Mouse (Mus musculus): ENCODE data around the gene C530008M17Rik.

The C530008M17Rik gene

DNA sequence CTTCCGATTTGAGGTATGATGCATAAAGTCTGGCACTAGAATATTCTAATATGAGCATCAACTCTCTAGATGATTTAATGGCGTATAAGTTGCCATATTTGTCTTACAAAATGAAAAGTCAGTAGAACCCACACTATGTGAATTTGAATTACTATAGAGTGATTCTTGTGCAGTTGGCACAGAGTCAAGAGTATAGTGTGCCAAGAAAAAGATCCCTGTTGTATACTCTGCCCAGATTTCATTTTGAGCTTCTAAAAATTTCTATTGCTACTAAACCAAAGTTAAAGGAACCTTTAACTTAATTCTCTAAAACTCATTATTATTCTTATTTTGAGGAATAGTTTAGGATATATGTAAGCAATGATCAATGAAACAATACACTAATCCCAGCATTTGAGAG is at the start of gene C530008M17Rik:
TSS of gene C530008M17Rik (plus strand) at position 301 of the 400 bp plus-strand sequence.
- DNase-seq (ENCODE audit: low spot score): no peak

DNA sequence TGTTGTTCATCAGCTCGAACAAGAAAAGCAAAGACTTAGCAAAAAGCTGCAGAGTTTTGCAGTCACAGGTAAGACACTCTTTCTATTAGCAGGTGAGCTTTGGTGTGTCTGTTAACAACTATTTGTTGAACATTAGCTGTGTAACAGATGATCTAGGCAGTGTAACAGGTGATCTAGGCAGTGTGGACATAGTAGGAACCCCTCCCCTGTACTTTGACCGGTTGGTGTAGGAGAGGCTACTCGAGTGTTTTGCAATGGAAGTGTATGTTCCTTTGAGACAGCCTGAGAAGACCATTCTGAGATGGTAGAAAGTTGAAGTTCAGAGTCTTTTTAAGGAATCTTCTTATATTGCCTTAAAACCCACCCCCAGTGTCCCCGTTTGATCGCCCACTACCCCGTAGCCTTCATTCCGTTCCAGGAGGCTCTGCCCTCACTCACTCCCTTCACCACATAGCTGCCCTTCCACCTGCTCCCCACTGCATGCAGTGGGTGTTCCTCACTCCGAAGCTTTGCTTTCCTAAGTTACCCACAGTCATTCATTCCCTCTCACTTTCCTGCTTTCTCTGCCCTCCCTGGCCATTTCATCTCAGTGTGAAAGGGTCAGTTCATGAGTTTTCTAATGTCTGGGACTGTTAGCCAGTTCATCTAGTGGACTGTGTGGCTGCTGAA is 46.5 kb upstream of the C530008M17Rik start:
- no peak for DNase-seq (ENCODE audit: low spot score)

DNA sequence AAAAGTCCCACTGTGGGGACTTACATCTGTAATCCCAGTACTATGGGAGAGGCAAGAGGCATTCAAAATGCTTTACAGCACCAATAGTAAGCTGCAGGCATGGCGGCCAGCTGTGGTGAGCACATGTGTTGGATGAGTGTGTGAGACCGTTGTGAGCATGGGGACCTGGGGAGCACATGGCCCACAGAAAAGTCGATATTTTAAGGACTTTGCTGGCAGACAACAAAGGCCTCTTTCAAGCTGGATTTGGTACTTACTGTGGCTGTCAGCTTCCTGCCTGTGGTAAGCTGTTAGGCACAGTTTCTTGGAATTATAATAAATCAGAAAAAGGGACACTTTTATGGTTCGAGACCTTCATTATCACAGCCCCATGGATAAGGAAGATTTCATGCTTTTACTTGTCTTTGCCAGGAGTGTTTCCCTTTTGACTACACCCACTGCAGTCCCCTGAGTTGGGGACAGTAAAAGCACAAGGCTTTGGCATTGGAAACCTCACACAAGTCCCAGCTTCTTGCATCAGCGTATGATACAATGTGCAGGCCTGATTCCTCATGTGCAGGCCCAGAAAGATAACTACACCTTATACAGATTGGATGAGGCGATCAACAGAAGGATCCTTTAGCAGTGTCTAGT is 43.3 kb upstream of the C530008M17Rik start:
- no peak for DNase-seq (ENCODE audit: low spot score)

DNA sequence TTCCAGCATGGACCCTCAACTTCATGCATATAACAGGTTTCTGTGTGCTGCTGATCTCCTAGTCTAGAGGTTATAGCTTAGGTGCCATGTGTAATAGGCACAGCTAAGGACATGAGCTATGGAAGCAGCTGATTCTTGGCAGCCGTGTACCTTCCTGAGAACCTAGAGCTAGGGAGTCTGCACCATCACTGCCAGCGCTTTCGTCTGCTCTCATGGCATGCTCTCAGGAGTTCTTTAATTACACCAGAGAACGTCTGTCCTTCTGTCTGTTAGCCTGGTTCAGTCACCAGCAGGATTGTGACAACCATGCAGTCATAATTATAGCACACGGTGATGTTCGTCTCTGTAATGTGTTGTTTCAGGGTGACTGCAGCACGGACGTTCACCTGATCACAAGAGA is 41.0 kb upstream of the C530008M17Rik start:
- no peak for DNase-seq (ENCODE audit: low spot score)

DNA sequence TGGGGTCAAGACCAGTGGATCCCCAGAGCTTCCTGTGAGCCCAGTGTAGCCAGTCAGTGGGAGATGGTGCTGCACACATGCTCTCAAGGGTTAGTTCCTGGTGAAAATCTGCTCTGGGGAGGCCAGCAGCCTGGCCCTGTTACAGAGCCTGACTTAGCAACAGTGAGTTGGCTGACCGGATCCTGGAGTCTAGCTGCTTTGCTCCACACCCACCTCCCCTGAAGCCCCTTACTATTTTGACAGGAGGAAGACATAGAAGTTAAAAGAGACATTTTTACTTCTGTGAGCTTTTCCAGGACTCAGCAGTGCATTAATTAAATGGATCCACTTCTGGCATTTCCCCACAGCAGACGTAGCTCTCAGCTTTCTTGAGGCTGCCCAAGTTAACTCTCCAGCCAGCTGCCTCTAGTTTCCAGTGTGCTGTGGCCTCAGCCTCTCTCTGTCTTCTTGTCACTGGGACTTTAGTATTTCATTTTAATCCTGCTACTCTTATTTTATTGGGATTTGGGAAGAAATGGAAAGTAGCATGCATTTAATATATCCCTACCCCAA is 40.0 kb upstream of the C530008M17Rik start:
- DNase-seq (ENCODE audit: low spot score): no peak

DNA sequence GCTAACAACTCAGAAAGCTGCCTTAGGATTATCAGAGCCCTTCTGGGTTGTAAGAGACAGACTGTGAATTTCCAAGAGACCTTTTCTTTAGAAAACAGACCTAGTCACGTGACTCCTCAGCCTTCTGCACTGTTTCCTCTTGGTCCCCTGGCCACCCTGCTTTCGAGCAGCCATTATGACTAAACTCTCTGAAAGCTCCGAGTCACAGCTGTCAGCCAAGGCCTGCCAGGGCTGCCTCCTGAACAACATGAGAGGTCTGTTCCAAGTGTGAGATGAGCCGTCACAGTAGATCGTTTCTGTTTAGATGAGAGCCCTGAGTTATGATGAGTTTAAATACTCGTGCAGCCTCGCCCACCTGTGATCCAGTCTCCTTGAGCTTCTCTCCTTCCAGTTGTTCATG is 37.6 kb upstream of the C530008M17Rik start:
- no peak for DNase-seq (ENCODE audit: low spot score)

DNA sequence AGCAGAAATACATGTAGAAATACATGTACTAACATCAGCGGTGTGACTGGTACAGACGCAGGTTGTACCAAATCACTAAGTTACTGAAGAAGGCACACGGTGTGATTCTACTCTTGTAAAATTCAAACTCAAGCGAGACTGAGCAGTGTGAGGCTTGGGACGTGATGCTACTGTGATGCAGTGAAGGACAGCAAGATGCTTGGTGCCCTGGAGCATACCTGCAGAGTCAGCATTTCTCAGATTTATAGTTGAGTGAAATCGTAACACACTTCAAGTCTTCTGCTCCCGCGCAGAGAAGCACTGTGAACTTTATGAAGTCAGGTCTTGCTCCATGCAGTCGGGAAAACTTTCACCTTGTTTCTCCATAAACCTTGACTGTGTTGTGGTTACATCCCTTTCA is 32.6 kb upstream of the C530008M17Rik start:
- DNase-seq (ENCODE audit: low spot score): no peak

DNA sequence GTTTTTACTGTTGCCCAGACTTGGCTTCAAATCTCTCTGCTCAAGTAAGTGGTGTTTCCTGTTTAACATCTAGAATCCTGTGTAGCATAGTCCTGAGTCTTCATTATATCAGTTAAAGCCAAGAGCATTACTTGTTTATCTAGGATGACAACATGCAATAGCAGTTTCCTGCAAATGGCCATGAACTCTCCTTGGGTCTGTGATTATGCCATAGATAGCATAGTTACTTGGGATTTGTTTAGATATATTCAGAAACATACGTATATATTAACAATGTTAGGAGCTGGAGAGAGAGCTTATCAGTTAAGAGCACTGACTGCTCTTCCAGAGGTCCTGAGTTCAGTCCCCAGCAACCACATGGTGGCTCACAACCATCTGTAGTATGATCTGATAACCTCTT is 28.5 kb upstream of the C530008M17Rik start:
- no peak for DNase-seq (ENCODE audit: low spot score)

DNA sequence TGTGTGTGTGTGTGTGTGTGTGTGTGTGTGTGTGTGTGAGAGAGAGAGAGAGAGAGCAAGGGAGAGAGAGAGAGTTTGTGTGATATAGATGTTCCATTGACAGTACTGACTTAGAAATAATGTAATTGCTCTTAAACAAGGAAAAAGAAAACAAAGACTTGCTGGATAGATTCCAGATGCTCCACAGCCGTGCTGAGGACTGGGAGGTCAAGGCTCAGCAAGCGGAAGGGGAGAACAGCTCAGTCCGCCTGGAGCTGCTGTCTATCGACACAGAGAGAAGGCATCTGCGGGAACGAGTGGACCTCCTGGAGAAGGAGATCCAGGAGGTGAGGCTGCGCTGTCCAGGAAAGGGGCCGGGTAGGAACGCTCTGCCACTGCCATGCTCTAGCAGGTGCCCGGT is 22.3 kb upstream of the C530008M17Rik start:
- DNase-seq (ENCODE audit: low spot score): no peak

DNA sequence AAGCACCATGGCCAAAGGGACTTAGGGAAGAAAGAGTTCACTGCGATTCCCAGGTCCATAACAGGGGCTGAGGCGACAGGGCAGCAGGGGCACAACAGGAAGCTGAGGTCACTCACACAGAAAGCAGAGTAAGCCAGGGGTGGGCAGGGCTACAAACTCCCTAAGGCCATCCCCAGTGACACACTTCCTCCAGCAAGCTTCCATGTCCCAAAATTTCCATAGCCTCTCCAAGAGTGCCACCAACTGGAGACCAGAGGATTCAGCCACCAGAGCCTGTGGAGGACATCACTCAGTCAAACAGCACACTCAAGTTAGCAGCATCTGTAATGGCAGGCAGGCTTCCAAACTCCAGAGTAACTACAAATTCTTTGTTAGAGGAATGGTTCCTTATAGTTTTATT is 20.7 kb upstream of the C530008M17Rik start:
- no peak for DNase-seq (ENCODE audit: low spot score)

DNA sequence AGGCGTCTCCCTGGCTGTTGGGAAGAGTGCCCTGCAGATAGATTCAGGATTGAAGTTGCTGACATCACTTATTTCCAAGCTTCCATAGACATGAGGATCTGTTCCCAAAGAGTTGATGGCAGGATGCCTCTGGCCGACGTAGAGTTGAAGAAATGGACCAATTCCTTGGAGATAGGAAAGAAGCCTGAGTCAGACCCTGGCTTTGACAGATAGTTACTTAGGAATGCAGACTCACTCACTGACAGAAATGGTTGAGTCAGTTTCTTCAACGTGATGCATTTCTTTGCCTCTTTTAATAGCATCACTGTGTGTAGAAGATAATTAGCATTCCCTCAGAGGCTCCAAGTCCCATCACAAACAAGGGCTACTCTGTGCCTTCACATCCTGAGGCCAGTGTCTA is 14.2 kb upstream of the C530008M17Rik start:
- DNase-seq (ENCODE audit: low spot score): no peak

DNA sequence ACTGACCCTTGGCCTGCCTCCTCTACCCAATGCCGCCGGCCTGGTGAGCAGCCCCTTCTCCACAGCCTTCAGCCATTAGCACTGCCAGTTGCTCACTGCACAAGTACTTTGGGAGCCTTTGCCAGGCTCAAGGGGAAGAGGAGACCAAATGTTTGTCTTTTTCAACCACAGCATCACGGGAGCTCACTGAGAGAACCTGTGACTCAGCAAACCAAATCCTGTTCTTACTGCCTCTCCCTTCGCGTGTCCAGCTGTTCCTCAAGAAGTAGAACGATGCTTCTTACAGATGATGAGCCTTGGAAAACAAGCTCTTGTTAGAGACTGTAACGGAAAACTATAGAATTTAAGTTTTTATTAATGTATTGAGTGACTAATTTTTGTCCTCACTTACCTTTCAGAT is 12.1 kb upstream of the C530008M17Rik start:
- DNase-seq (ENCODE audit: low spot score): no peak

DNA sequence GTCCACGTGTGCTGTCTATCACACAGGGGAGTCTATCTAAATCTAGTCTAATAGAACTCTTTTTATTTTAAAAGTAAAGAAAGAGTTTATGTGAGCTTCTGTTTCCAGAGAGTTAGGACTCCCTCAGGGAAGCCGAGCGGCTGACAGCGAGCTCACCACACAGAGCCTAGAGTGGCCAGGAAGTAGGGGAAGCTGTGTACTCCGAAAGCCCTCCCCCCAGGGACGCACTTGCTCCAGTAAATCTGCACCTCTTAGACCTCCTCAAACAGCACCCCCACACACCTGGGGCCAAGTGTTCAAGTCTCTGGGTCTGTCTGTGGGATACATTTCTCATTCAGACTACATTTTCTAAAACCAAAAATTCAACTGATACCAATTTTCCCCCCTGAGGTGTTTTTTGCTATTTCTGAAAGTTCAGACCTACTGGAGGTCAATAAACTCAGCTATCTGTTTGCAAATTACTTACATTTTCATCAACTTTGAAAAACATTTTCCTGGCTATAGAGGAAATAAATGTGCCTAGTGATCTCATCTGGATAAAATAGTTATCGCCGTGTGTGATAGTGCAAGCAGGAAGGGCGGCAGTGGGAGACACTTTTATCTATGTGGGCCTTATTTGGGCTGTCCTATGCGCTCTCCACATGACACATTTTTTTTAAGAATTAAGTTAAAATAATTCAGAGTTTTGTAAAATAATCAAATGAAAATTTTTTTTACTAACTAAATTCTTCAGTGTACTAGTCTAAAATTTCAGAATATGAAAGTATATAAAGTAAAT is 11.0 kb upstream of the C530008M17Rik start:
- no peak for DNase-seq (ENCODE audit: low spot score)

DNA sequence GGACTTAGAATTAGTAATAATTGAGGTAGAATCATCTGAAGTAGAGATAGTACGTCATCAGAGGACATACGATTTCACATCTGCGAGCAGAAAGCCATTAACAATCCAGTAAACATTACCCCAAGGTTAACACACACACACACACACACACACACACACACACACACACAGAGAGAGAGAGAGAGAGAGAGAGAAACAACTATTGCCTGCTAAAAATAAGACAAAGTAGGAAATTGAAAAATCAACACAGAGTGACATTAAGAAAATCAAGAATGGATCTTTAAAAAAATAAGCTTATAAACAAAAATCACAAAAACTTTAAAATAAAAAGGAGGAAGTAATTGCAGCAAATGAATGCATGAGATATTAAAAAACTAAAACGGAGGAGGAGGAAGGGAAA is 6.4 kb upstream of the C530008M17Rik start:
- no peak for DNase-seq (ENCODE audit: low spot score)

DNA sequence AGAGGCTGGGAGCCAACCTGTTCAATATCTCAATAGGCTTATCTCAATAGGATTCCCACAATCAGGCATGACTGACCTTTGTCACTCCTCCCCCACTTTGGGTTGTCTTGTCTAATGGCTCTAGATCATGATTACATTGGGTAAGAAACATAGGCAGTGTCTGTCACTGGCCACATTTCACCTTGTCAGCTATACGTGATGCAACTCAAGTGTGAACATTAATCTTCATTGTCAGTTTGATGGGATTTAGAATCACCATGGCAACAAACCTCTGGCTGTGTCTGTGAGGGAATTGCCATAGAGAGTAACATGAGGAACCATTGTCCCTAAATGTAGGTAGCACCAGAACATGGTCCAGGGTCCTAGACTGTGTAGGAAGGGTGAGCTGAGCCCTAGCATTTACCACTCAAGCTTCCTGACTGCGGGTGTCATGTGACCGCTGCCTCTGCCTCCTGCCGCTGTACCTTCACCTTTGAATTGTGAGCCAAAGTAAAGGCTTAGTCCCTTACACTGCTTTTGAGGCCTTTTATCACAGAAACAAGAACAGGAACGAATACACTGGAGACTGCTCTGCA is 5.1 kb upstream of the C530008M17Rik start:
- DNase-seq (ENCODE audit: low spot score): no peak

DNA sequence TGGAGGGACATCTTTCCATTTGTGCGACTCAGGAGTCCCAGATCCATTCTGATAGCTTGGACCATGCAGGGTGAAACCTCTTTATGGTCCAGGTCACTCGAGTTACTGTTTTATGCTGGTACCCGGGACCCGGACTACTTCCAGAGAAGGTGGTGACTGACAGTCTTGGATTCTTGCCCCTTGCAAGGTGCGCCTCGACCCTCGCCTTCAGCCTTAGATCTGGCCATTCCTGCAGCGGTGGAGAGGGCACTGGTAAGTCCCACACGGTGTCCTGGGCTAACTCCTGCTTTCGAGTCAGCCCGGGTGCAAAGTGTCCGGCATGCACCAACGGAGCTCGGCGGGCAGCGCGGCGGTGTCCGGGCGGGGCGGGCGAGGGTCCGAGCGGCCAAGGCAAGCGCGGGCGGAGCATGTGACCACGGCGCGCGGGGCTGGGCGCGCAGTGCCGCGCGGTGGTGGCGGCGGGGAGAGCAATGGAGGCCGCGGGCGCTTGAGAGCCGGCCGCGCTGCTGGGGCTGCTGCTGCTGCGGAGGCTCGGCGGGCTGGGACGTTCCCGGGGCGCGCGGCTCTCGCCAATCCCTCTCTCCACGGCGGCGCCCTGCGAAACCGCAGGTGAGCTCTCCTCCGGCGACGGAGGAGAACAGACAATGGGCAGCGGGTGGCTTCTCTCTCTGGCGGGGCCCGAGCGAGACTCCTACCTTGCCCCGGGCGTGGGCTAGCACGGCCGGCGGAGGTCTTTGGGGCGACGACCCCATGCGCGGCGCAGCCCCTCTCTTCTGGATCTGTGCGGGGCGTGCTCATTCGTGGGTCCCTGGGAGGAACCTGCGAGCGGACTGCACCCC is 1.2 kb downstream of the C530008M17Rik start:
- DNase-seq (ENCODE audit: low spot score): peak; percentile 34

DNA sequence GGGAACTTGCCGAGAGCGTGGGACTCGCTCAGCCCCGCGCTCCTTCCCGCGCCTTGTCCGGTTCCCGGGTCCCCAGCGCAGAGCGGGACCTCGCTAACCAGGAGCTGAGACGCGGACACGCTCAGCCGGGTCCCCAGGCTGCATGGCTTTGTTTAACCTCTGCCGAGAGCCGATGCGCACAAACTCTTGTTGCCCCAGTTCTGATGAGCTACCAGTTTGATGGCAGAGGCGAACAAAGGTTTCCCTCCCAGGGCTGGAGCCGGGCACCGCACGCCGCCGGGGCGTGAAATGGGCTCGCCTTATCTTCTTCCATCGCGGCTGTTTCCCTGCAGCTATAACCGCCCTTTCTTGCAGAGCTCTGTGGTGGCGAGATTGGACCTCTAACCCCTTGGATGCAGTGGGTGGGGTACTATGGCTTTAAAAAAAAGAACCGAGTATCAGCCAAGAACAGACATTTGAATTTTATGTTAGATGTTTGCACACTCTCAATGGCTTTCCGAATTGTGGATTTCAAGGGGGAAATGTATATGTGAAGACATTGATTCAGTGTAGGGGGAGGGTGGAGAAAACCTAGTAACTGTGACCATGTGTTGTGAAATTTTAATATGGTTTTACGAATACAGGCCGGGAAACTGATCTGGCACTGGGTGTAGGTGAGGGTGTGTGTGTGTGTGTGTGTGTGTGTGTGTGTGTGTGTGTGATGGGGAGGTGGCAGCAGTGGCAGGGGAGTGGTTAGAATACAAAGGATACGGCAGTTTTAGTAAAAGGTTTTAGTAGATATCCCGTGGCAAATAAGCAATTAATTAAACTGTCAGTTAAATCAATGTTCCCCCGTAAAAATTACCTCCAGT is 2.0 kb downstream of the C530008M17Rik start:
- DNase-seq (ENCODE audit: low spot score): no peak

DNA sequence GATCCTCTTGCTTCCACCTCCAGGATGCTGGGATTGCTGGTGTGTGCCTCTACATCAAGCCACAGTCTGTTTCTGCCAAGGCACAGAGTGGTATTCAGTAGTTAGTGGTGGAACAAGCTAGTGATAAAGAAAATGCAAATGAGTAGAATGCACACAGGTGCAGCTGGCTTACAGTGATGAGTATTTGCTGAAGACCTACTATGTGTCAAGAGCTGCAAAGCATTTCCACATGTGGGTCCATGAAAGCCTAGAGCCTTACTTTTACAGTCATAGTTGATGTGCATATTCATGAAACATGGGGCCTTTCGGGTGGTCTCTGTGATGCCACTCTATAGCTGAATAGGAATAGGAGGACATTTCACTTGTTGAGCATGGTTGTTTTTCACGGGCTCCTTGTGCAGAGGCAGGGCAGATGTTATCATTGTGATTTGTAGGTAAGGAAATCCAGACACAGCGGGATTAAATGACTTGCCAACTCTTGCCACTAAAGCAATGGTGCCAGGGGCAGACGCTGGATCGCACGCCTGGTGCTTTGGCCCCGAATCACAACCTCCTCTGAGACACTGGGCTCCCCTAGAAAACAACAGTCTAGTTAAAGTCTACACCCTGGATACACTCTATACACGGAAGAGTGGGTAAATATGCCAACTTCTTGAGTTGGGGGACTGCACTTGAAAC is 3.8 kb downstream of the C530008M17Rik start:
- no peak for DNase-seq (ENCODE audit: low spot score)

DNA sequence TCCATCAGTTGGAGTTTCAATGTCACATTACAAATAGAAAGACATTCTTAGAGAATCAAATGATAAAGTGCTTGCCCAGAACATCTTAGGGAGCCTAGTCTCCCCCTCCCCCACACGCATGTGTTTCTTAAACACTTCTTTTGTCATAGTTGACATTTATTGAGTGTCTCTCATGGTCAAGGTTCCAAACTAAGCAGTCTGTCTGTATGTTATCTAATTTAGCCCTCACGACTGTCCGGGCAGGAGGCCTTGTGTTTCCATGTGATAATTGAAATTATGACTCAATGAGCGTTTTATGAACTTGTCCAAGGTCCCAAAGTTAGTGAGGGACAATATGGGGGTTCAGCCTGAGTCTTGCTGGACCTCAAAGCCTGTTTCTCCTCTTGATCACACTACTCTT is 5.0 kb downstream of the C530008M17Rik start:
- DNase-seq (ENCODE audit: low spot score): no peak

DNA sequence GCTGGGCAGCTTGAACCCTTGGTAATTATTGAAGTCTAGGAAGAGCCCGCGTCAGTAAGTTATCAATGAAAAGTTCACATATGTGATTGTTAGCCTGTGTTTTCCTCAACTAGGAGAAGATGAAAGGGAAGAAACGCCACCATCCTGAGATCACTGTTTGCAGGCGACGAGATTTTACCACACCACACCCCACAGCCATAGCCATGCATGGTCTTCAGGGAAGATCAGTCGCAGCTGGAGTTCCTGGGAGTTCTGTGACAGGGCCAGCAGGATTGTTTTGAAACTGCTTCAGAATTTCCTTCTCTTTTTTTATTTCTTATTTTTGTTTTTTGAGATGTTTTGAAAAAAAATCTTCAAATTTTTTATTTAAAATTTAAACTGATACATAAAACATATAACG is 8.6 kb downstream of the C530008M17Rik start:
- no peak for DNase-seq (ENCODE audit: low spot score)

All from ovary, adult 18-20 months (tissue).